Mouse (Mus musculus): ENCODE data around the gene Stx1b. TPM values are rescaled to one million over a fixed set of nuclear protein-coding genes. Genes with fewer than 3 reads are reported as not detected.

Stx1b gene
- total RNA-seq, 4 experiments from 2014 or later = 444 to 479 (median 451) TPM

DNA sequence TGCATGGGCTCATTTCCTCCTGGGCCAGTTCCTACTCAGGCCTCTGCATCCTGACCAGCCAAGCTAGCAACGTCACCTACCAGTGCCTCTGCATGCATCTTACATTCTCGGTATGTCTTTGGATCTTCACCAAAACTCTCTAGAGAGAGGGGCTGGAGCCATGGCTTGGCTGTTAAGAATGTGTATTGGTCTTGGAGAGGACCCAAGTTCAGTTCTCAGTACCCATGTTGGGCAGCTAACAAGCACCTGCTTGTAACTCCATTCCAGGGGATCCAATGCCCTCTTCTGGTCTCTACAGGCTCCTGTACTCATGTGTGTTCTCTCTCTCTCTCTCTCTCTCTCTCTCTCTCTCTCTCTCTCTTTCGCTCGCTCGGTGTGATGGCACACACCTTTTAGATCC is 6.6 kb downstream of the Stx1b start:
- no peak for DNase-seq (ENCODE audit: low spot score in 2 of 2)

DNA sequence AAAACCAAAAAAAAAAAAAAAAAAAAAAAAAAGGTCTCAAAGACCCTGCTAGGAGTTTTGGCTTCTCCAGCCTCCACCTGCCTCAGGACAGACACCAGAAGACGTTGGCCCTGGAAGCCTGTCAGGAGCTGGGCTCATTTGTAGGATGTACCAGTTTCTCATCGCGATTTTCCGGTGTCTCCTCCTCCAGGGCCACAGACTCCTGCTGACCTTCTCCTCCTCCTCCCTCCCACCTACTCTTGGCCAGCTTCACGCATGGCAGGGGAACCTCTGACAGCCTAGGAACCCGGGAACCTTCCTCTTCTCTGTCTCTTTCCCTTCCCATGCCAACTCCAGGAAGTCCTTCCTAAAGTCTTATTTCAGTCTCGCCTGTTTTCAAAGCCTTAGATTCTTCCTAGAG is 7.3 kb downstream of the Stx1b start:
- no peak for DNase-seq (ENCODE audit: low spot score in 2 of 2)

DNA sequence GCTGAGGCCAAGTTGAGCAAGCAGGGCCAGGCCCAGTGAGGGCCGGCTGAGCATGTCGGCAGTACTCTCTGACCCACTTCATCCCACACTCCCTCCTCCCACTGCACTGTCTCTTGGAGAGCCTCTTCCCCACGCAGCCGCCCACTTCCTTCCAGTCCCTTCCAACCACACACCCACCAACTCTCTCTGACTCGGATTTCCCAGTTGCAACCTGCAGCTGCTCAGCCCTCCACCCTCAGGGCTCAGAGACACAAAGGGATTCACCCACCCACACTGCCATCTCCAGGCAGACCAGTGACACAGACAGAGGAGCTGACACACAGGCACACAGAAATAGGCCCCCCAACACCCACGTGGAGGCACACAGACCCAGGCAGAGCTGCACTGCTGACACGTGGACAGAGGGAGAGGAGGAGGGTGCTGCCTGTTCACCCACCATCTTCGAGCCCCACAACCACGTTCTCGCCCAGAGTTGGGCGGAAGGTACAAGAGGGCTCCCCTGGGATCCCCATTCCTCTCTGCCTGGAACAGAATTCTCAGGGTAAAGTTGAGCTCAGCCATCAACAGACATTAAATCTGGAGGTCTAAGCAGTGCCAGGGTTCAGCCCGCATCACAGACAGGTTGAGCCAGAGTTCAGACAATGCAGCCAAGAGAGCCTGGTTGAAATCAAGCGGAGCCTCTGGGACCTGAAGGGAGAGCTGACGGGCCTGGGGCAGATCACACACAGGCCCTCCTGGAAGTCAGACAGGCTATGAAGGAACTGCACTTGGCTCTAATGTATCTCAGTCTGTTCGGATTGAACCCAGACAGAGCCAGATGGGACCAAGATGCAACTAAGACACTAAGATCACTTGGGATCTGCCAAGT is 8.2 kb downstream of the Stx1b start:
- peak; percentile 54 to 94 for DNase-seq (ENCODE audit: low spot score in 2 of 2)

DNA sequence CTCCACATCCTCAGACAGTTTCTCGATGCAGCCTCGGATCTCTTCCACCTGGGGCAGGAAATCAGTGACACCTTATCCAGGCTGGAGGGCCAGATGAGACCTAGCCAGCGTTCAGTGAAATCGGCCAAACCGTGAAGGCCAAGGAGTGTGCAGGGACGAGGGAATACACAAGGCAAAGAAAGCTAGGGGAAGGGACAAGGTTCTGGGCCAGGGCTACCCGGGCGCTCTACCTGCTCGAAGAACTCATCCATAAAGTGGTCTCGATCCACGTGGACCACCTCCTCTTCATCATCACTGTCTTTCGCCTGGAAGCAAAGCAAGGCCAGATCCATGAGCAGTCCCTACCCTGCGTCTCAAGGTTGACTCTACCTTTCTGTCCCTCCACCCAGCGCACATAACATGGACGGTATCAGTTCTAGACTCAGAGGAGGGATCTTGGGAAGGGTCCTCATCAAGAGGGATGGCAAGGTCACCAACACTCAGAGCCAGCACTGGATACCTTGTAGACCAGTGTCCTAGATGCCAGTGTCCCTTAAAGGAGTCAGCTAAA is 9.2 kb downstream of the Stx1b start:
- no peak for DNase-seq (ENCODE audit: low spot score in 2 of 2)

DNA sequence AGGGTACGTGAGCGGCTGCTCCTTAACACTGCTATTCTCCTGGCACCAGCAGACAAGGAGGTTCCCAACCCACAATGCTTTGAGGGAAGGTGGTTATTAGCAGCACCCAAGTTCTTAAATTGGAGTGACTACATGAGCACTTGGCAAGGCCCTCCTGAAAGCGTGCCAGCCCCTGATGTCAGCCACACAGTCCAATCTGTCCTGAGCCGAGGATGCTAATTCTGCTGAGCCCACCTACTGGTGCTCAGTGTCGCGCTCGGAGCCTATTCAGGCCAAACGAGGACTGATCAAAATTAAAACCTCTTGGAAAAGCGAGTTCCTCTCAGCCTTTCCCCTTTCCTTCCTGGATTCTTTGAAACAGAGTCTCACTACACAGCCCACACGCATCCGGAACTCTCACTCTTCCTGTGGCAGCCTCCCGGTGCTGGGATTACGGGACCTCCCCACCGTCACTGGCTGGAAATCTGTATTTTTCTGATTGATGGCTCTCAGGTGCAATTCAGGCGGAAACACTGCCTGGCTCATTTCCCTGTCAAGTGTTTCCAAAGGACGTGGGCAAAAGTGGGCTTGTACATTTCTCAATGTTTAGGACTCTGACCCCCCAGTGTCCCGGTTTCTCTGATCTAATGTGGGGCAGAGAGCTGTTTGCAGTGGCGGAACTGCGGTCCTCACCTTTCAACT is 10.0 kb downstream of the Stx1b start:
- DNase-seq (ENCODE audit: low spot score in 2 of 2) = peak; percentile 63 to 82

DNA sequence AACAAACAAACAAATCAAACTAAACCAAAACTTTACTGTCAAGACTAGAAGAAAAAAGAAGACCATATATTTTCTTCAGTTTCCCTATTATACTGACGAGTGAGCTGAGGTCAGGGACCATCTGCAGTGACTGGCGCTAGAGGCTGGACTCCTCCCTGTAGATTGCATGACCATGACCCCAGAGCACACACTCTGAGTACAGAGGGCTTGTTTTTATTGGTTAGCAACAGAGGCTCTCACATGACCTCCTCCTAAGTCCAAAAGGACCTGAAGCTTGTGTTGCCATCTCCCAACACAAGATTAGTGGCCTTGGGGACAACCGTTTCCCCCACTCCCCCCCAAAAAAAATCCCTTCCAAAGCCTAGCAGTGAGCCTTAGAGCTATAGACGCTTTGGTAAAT is 10.5 kb downstream of the Stx1b start:
- DNase-seq (ENCODE audit: low spot score in 2 of 2) = no peak

DNA sequence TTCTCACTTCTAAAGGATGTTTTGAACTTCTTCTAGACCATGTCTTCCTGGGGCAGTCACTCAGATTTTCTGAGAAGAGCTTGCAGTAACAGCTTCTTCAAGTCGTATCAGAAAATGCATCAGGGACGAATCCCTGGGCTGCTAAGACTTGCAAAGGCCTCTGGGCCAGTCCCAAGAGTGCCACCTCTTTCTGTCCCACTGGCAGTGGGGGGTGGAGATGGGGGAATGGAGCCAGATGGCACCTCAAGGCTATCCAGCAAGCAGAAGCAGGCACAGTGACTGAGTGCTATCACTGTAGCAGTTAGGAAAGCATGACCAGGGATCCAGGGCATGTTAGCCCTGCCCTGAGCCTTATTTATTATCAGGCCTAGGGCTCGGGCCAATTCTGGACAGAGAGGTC is 12.1 kb downstream of the Stx1b start:
- DNase-seq (ENCODE audit: low spot score in 2 of 2) = no peak

DNA sequence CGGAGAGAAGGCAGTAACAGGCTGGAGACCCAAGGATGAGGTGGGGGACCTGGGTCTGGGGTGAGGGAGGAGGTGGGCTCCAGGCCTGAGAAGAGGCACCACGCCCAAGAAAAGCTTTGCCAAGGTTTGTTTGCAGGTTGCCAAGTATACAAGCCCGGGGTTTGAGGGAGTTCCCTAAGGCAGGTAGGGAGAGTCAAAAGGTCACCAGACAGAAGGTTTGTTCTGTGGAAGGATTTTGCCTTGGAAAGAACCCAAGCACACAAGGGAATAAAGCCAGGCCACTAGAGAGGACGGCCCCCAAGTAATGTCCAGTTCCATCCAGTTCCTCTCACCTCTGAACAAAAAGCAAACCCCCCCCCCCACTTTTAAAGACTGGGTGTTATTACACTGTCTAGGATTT is 13.1 kb downstream of the Stx1b start:
- no peak for DNase-seq (ENCODE audit: low spot score in 2 of 2)

DNA sequence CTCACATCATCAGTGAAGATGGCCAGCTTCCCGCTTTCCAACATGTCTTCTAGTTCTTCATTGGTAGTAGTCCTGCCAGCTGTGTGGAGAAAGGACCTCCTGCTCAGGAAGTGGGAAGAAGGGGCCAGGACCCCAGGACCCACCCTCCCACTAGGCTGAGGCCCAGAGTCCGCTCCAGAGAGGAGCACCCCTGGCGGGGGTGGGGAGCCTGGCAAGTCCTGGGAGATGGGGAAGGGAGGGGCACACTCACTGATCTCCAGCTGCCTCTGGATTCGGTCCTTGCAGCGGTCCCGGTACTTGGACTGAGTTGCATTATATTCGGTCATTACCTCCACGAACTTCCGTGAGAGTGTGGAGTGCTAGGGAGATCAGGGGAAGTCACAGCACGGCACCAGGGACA is 13.7 kb downstream of the Stx1b start:
- DNase-seq (ENCODE audit: low spot score in 2 of 2) = no peak

DNA sequence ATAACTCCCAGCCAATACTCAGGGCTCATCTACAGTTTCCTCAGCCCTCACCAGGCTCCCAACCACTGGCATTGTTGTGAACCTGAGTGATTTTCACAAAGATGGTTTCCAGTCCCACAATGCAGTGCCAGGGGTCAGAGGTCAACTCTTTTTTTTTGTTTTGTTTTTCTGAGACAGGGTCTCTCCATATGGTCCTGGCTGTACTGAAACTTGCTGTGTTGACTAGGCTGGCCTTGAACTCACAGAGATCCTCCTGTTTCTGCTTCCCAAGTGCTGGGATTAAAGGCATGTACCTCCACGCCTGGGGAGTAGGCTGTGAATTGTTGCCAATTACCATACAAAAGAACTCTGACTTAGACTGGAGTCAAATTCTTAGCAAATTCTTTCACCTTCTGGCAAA is 14.5 kb downstream of the Stx1b start:
- DNase-seq (ENCODE audit: low spot score in 2 of 2) = no peak

DNA sequence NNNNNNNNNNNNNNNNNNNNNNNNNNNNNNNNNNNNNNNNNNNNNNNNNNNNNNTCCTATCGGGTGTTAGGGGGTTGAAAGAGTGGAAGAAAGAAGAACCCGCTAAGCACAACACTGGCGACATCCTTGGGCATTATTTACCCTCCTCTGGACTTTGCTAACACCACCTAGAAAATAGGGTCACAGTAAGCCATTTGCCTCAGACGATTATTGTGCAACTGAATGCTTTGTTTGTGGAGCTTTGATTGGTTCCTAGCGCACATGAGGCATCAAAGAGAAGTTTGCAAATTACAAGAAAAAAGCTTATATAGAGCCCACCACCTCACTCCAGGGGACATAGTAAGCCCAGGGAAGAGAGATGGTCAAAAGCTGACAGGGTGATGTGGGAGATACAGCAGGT is 15.5 kb downstream of the Stx1b start:
- no peak for DNase-seq (ENCODE audit: low spot score in 2 of 2)

DNA sequence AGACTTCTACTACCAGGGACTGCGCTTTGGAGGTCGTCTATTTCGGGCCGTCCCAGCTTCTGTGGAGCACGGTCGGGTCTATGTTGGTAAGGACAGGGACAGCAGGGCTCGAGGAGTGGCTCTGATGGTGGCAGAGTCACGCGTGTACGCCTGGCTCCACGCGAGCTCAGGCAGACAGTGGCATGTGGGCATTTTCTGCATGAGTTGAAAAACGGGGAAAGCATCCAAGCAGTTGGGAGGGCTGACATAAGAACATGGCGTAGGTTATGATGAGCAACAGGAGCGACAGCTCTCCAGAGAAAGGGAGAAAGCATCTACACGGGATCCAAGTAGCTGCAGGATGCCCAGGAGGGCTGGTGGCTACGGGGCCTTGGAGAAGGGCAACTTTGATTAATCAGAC is 22.0 kb downstream of the Stx1b start:
- peak in 1 of 2 experiments; percentile 42 for DNase-seq (ENCODE audit: low spot score in 2 of 2)

DNA sequence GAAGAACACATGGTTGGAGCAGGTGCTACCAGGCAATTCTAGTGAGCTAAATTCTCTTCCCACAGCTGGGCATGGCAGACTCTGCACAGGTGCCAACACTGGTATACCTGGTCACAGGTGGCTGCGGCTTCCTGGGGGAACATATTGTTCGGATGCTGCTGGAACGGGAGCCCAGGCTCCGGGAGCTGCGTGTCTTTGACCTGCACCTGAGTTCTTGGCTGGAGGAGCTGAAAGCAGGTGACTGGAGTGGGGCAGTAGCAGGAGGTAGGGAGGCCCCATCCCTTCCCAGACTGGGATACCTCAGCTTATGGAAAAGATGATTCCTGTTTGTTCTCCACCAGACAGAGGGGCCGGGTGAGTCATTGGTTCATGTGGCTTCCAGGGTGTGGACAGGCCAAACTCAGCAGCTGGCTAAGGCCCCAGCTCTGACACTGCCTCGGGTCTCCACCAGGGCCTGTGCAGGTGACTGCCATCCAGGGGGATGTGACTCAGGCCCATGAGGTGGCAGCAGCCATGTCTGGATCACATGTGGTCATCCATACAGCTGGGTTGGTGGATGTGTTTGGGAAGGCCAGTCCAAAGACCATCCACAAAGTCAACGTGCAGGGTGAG is 23.2 kb downstream of the Stx1b start:
- peak in 1 of 2 experiments; percentile 46 for DNase-seq (ENCODE audit: low spot score in 2 of 2)

DNA sequence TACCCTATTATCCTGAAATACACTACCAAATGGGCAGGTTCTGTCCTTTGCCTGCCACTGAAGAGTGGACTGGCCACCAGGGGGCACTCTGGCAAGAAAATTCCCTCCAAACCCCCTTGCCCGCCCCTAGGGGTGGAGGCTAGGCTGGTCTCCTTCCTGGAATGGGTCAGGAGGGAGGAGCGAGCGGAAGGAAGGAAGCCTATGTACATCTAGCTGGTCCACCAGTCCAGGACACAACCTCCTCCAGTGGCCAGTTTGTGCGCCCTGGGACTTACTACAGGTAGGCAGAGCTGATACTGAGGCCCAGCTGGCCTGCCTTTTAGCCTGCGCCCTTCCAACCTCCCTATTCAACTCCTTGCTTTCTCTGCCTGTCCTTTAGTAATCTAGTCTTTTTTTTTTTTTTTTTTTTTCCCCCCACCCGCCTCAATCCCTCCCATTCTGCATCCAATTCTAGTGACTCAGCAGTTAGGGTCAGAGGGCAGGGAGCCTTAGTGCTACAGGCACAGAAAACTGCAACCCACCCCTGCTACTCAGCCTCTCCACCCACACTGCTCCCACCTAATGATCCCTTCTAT is 23.8 kb downstream of the Stx1b start, which contains the start of gene Hsd3b7:
TSS of gene Hsd3b7 (plus strand) at position 170 of the 575 bp plus-strand sequence.
- peak; percentile 76 to 86 for DNase-seq (ENCODE audit: low spot score in 2 of 2)

DNA sequence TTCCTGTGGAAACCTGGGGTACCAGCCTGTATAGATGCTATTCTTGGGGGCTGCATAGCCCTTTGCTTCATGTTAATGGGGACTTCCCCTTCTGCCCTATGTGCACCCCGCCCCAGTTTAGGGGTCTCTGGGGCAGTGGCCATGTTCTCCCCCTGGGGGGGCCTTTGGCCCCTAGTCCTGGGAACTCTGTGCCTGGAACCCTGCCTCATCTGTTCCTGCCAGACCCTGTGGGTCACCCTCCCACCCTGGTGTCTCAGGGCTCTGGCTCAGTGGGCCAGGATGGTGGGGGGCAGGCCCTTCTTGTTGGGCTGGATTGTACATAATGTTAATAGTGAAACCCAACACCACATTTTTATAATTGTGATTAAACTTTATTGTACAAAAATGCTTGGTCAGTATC is 24.6 kb downstream of the Stx1b start:
- DNase-seq (ENCODE audit: low spot score in 2 of 2) = peak in 1 of 2 experiments; percentile 10

DNA sequence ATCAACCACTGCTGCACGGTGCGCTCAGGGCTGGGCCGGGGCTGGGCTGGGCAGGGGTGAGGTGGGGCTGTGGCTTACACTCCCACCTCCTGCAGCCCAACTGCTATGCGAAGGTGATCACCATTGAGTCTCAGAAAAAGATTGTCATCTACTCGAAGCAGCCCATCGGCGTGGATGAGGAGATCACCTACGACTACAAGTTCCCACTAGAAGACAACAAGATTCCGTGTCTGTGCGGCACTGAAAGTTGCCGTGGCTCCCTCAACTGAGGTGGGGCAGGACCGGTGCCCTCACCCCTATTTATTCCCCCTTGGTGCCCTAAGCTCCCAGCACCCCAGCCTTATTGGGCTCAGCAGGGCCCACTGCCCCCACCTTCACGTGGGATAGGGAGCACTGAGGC is 25.1 kb downstream of the Stx1b start:
- DNase-seq (ENCODE audit: low spot score in 2 of 2) = no peak

DNA sequence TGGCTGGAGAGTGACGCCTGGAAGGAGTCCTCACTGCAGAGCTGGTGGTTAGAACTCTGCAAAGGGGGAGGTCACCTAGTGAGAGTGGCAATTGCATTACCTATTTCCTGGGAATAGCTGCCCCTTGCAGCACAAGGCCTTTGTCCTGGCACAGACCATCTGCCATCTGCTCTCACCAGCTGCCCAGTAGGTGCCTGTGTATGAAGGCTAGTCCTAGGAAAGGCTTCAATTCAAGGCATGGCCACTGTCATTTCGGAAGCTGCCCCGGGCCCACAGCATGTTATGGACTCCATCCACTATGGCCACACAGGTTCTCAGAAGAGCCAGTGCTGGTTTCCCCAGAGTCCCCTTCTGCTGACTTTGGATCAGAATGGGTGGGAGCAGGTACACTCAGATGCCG is 25.8 kb downstream of the Stx1b start:
- no peak for DNase-seq (ENCODE audit: low spot score in 2 of 2)

DNA sequence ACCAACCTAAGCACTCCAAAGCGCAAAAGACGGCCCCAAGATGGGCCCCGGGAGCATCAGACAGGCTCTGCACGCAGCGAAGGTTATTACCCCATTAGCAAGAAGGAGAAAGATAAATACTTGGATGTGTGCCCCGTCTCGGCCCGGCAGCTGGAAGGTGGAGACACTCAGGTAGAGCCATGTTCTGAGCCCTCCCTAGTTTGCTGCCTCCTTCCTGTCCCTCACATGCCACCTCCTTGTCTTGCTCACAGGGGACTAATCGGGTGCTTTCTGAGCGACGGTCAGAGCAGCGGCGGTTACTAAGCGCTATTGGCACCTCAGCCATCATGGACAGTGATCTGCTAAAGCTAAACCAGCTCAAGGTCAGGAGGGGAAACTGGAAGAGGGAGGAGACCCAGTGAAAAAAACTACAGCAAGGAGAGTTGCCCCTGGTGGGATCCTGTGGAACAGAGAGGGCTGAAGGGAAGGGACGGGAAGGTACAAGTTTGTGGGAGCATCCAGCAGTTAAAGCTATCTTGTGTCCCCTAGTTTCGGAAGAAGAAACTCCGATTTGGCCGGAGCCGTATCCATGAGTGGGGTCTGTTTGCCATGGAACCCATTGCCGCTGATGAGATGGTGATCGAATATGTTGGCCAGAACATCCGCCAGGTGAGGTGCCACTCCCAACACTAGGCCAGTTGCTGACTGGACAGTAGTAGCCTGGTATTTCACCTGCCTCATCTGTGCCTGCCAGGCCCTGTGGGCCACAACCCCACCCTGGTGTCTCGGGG is 27.1 kb downstream of the Stx1b start:
- DNase-seq (ENCODE audit: low spot score in 2 of 2) = peak in 1 of 2 experiments; percentile 8

DNA sequence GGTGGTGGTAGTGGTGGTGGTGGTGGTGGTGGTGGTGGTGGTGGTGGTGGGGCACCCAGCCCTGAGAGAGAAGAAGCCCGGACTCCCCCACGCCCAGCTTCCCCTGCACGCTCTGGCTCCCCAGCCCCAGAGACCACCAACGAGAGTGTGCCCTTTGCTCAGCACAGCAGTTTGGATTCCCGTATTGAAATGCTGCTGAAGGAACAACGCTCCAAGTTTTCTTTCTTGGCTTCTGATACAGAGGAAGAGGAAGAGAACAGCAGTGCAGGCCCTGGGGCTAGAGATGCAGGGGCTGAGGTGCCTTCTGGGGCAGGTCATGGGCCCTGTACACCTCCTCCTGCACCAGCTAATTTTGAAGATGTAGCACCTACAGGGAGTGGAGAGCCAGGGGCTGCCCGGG is 39.0 kb downstream of the Stx1b start, which contains the start of gene Gm49388:
TSS of gene Gm49388 (plus strand) at position 301 of the 400 bp plus-strand sequence.
- DNase-seq (ENCODE audit: low spot score in 2 of 2) = no peak

DNA sequence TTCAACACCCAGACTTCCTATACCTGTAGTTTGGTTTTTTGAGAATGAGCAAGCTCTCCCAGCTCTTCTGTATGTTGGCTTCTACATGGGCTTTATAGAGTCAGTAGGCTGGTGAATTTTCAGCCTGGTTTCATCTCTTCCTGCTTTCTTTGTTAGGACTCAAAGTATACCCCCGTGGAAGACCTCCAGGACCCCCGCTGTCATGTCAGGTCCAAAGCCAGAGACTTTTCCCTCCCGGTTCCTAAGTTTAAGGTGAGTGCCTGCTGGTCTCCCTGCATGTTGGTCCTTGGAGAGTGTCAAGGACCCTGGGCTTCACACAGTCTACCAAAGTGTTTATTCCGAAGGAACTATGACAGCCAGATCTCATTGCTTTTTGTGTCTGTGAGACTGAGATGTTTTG is 46.0 kb downstream of the Stx1b start:
- DNase-seq (ENCODE audit: low spot score in 2 of 2) = no peak
